Mouse (Mus musculus): Measurements from ENCODE around the gene Kat5.

GRCm38 (mm10) chr19:5566316-5566715, 43.7 kb downstream of the Kat5 start:
- no peak for TF ChIP-seq CTCF (conservative IDR thresholded peaks at IDR 0.05; ENCODE audit: insufficient read depth, insufficient read length, low read depth, low read length)
- no peak for TF ChIP-seq POLR2A (IDR thresholded peaks at IDR 0.05; ENCODE audit: low read depth, low read length)
